Mouse (Mus musculus) midbrain, embryonic 14.5 days (tissue): ENCODE results near the gene Nudt22. TPM values are rescaled to one million over a fixed set of nuclear protein-coding genes. Genes with fewer than 3 reads are reported as not detected.

ENCODE experiments used
- ATAC-seq: fragments of 200-750 bp; cut with Nextera tagmentation; 2 replicates; pipeline ENCODE4 v1.8.0; 2017; ENCODE audit warnings: moderate number of reproducible peaks, moderate library complexity; ENCODE audit not compliant: low FRiP score, low TSS enrichment
- DNase-seq: peaks from one replicate; pipeline ENCODE4 v3.0.0-alpha.2; 2015
- H3K27ac ChIP-seq: fragments of 300-500 bp; sonication (generic); replicated peaks from 2 replicates; pipeline ENCODE4 v1.5.1; 2014; ENCODE audit warnings: mild to moderate bottlenecking, low read depth, low read length, moderate library complexity
- H3K27me3 ChIP-seq: fragments of 300-500 bp; sonication (generic); 2 replicates; pipeline ENCODE4 v1.6.1; 2014; ENCODE audit warnings: low read length, control low read depth, mixed read lengths; ENCODE audit not compliant: control insufficient read depth, insufficient read depth
- H3K36me3 ChIP-seq: fragments of 300-500 bp; sonication (generic); 2 replicates; pipeline ENCODE4 v1.6.1; 2014; ENCODE audit warnings: low read length, control low read depth; ENCODE audit not compliant: control insufficient read depth, insufficient read depth
- H3K4me1 ChIP-seq: fragments of 300-500 bp; sonication (generic); 2 replicates; pipeline ENCODE4 v1.6.1; 2014; ENCODE audit warnings: mild to moderate bottlenecking, antibody characterized with exemption, low read length, control low read depth; ENCODE audit not compliant: control insufficient read depth, insufficient read depth
- H3K4me2 ChIP-seq: fragments of 300-500 bp; sonication (generic); 2 replicates; pipeline ENCODE4 v1.6.1; 2014; ENCODE audit warnings: mild to moderate bottlenecking, low read length, moderate library complexity
- H3K4me3 ChIP-seq: fragments of 300-500 bp; sonication (generic); replicated peaks from 2 replicates; pipeline ENCODE4 v1.5.1; 2014; ENCODE audit warnings: low read depth, low read length
- H3K9ac ChIP-seq: fragments of 300-500 bp; sonication (generic); replicated peaks from 2 replicates; pipeline ENCODE4 v1.6.1; 2014; ENCODE audit warnings: mild to moderate bottlenecking, low read length, moderate library complexity
- H3K9me3 ChIP-seq: fragments of 300-500 bp; sonication (generic); 2 replicates; pipeline ENCODE4 v1.6.1; 2016; ENCODE audit warnings: low read length, control low read depth, mixed read lengths; ENCODE audit not compliant: control insufficient read depth
- WGBS: fragments of 180-500 bp; shearing (Covaris S2); extraction: QIAGEN DNeasy Blood & Tissue Kit; methylation state at CpG from one replicate; pipeline ENCODE4 v1.1.7; 2014; 5-methylcytosine and 5-hydroxymethylcytosine counted together
- polyA plus RNA-seq: library from polyadenylated mRNA; unstranded; fragments of >200 nt; fragmentation: Nextera tagmentation; extraction: Ambion mirVana; gene quantifications from 2 replicates; pipeline ENCODE4 v1.2.1, GENCODE M21; 2014

Gene Nudt22
- polyA plus RNA-seq, 1 experiment from 2014 or later = 20.2 TPM

- Histone ChIP-seq H3K4me3 (peak overlapping the region; percentile 50), H3K4me1 (peaks cover 20% of the 10 kb centered on the region), H3K27me3 (no peaks in the 10 kb centered on the region), H3K36me3 (peaks cover 10% of the 10 kb centered on the region), H3K9me3 (no peaks in the 10 kb centered on the region), H3K27ac (peak overlapping the region; percentile 84), H3K9ac (peak overlapping the region; percentile 69), H3K4me2 (peak overlapping the region; percentile 97)
- DNase-seq = peak; percentile 83
- peak; percentile 43 for ATAC-seq
- WGBS = under 1% methylated on average over 28 of the region's 28 CpGs
Measured at GRCm38 (mm10) chr19:6950613-6951153, 45.2 kb downstream of the Nudt22 start.

GRCm38 (mm10) chr19:6949951-6950350 lies 46.0 kb downstream of the Nudt22 start:
- Histone ChIP-seq H3K36me3 (peaks cover 10% of the 10 kb centered on the region), H3K9ac (peak overlapping the region; percentile 69), H3K9me3 (no peaks in the 10 kb centered on the region), H3K4me3 (peak overlapping the region; percentile 50), H3K4me1 (peaks cover 20% of the 10 kb centered on the region), H3K27me3 (no peaks in the 10 kb centered on the region), H3K4me2 (peak overlapping the region; percentile 97), H3K27ac (0 out of 2 replicates have a peak overlapping the region, but pooled peaks have one; percentile 84)
- ATAC-seq = no peak
- no peak for DNase-seq
- 46% methylated on average over 5 of the region's 5 CpGs for WGBS

GRCm38 (mm10) chr19:6949532-6949931 lies 46.4 kb downstream of the Nudt22 start:
- no peaks in the 10 kb centered on the region for H3K9me3 ChIP-seq
- no peak for DNase-seq
- no peak overlapping the region for H3K27ac ChIP-seq
- ATAC-seq = no peak
- H3K4me3 ChIP-seq = no peak overlapping the region
- 90% methylated on average over 5 of the region's 5 CpGs for WGBS
- H3K4me1 ChIP-seq = peaks cover 20% of the 10 kb centered on the region
- H3K9ac ChIP-seq = no peak overlapping the region
- no peaks in the 10 kb centered on the region for H3K27me3 ChIP-seq
- peaks cover 10% of the 10 kb centered on the region for H3K36me3 ChIP-seq
- peak overlapping the region; percentile 97 for H3K4me2 ChIP-seq

GRCm38 (mm10) chr19:6948186-6948585 lies 47.7 kb downstream of the Nudt22 start:
- no peak for DNase-seq
- no peak overlapping the region for H3K27ac ChIP-seq
- WGBS = 83% methylated on average over 4 of the region's 4 CpGs

GRCm38 (mm10) chr19:6947742-6948141 lies 48.2 kb downstream of the Nudt22 start:
- ATAC-seq = no peak
- peaks cover 10% of the 10 kb centered on the region for H3K36me3 ChIP-seq
- no peak overlapping the region for H3K4me2 ChIP-seq
- no peaks in the 10 kb centered on the region for H3K27me3 ChIP-seq
- no peak for DNase-seq
- H3K4me1 ChIP-seq = peaks cover 19% of the 10 kb centered on the region
- H3K27ac ChIP-seq = no peak overlapping the region
- no peak overlapping the region for H3K9ac ChIP-seq
- WGBS = 55% methylated on average over 4 of the region's 4 CpGs
- H3K9me3 ChIP-seq = no peaks in the 10 kb centered on the region
- H3K4me3 ChIP-seq = no peak overlapping the region

More at GRCm38 (mm10) chr19:6948186-6948585, 47.7 kb downstream of the Nudt22 start:
- ATAC-seq = no peak
- peaks cover 10% of the 10 kb centered on the region for H3K36me3 ChIP-seq
- H3K27me3 ChIP-seq = no peaks in the 10 kb centered on the region
- H3K9ac ChIP-seq = no peak overlapping the region
- H3K4me2 ChIP-seq = no peak overlapping the region
- H3K4me1 ChIP-seq = peaks cover 19% of the 10 kb centered on the region
- no peak overlapping the region for H3K4me3 ChIP-seq
- H3K9me3 ChIP-seq = no peaks in the 10 kb centered on the region

- no peak overlapping the region; the same call in 1 of the 2 replicates for H3K4me2 ChIP-seq
- DNase-seq (no peak), ATAC-seq (no peak)
- H3K4me1 ChIP-seq = peaks cover 26% of the 10 kb centered on the region
- no peaks in the 10 kb centered on the region for H3K27me3 ChIP-seq
- peaks cover 12% of the 10 kb centered on the region for H3K36me3 ChIP-seq
- 94% methylated on average over 6 of the region's 6 CpGs for WGBS
- H3K27ac ChIP-seq = no peak overlapping the region
- H3K4me3 ChIP-seq = no peak overlapping the region
- H3K9me3 ChIP-seq = no peaks in the 10 kb centered on the region
- no peak overlapping the region for H3K9ac ChIP-seq
Measured at GRCm38 (mm10) chr19:6943709-6944108, 52.2 kb downstream of the Nudt22 start.

Other genes with a start within 250 kb of the Nudt22 start
- 6.0 and 6.8 TPM in 2 replicates for gene Rps6ka4, start 155.5 kb downstream of the Nudt22 start, polyA plus RNA-seq
- gene Ccdc88b, start 137.9 kb downstream of the Nudt22 start, polyA plus RNA-seq = 0.23 and 0.49 TPM in 2 replicates
- 115 and 140 TPM in 2 replicates for gene Trmt112, start 86.4 kb downstream of the Nudt22 start, polyA plus RNA-seq
- 215 and 328 TPM in 2 replicates for gene Prdx5, start 86.0 kb downstream of the Nudt22 start, polyA plus RNA-seq
- gene Esrra, start 74.3 kb downstream of the Nudt22 start, polyA plus RNA-seq = 6.9 and 13.6 TPM in 2 replicates
- gene Catsperz, start 70.7 kb downstream of the Nudt22 start, polyA plus RNA-seq = 0.53 and 0.78 TPM in 2 replicates
- 1.9 and 3.4 TPM in 2 replicates for gene Kcnk4, start 61.6 kb downstream of the Nudt22 start, polyA plus RNA-seq
- gene Bad, start 54.3 kb downstream of the Nudt22 start, polyA plus RNA-seq = 77.1 and 79.3 TPM in 2 replicates
- 56.0 and 60.4 TPM in 2 replicates for gene Gpr137, start 53.6 kb downstream of the Nudt22 start, polyA plus RNA-seq
- gene Ppp1r14b, start 21.1 kb downstream of the Nudt22 start, polyA plus RNA-seq = 198 and 257 TPM in 2 replicates
- 6.3 and 8.8 TPM in 2 replicates for gene Plcb3, start 19.6 kb downstream of the Nudt22 start, polyA plus RNA-seq
- gene Fkbp2, start 15.6 kb downstream of the Nudt22 start, polyA plus RNA-seq = 73.8 and 86.9 TPM in 2 replicates
- gene Vegfb, start 8.5 kb downstream of the Nudt22 start, polyA plus RNA-seq = 33.1 and 47.3 TPM in 2 replicates
- 23.1 and 26.7 TPM in 2 replicates for gene Dnajc4, start 3.5 kb downstream of the Nudt22 start, polyA plus RNA-seq
- 18.6 and 20.0 TPM in 2 replicates for gene Trpt1, start within 50 bp of the Nudt22 start, polyA plus RNA-seq
- 1.7 and 3.0 TPM in 2 replicates for gene Fermt3, start 23.4 kb upstream of the Nudt22 start, polyA plus RNA-seq
- 180 and 217 TPM in 2 replicates for gene Stip1, start 43.9 kb upstream of the Nudt22 start, polyA plus RNA-seq
- 3.4 and 3.9 TPM in 2 replicates for gene Macrod1, start 60.7 kb upstream of the Nudt22 start, polyA plus RNA-seq
- gene Flrt1, start 109.6 kb upstream of the Nudt22 start, polyA plus RNA-seq = 7.0 and 10.2 TPM in 2 replicates
- gene Otub1, start 210.2 kb upstream of the Nudt22 start, polyA plus RNA-seq = 244 and 263 TPM in 2 replicates
- 921 and 1,195 TPM in 2 replicates for gene Cox8a, start 221.5 kb upstream of the Nudt22 start, polyA plus RNA-seq
- 68.6 and 77.8 TPM in 2 replicates for gene Naa40, start 245.1 kb upstream of the Nudt22 start, polyA plus RNA-seq